Mouse (Mus musculus) lung, embryonic 16.5 days (tissue): Measurements from ENCODE around the gene Gm45521. TPM values are rescaled to one million over a fixed set of nuclear protein-coding genes. Genes with fewer than 3 reads are reported as not detected.

Experiments
- ATAC-seq: fragments of 200-750 bp; cut with Nextera tagmentation; 2 replicates; pipeline ENCODE4 v1.8.0; 2017; ENCODE audit warnings: low read depth, mild to moderate bottlenecking, moderate library complexity
- H3K27ac ChIP-seq: fragments of 300-500 bp; sonication (generic); 2 replicates; pipeline ENCODE4 v1.5.1; 2014; ENCODE audit warnings: mild to moderate bottlenecking, control low read depth, low read length
- H3K27me3 ChIP-seq: fragments of 300-500 bp; sonication (generic); 2 replicates; pipeline ENCODE4 v1.6.1; 2014; ENCODE audit warnings: low read depth, low read length, mixed read lengths; ENCODE audit not compliant: control insufficient read depth, insufficient read depth
- H3K36me3 ChIP-seq: fragments of 300-500 bp; sonication (generic); 2 replicates; pipeline ENCODE4 v1.6.1; 2014; ENCODE audit warnings: low read length; ENCODE audit not compliant: control insufficient read depth, insufficient read depth
- H3K4me1 ChIP-seq: fragments of 300-500 bp; sonication (generic); replicated peaks from 2 replicates; pipeline ENCODE4 v1.6.1; 2014; ENCODE audit warnings: low read length, mixed read lengths; ENCODE audit not compliant: control insufficient read depth, insufficient read depth
- H3K4me2 ChIP-seq: fragments of 300-500 bp; sonication (generic); 2 replicates; pipeline ENCODE4 v1.6.1; 2014; ENCODE audit warnings: low read depth, low read length, control low read depth
- H3K4me3 ChIP-seq: fragments of 300-500 bp; sonication (generic); 2 replicates; pipeline ENCODE4 v1.5.1; 2014; ENCODE audit warnings: mild to moderate bottlenecking, low read length, control low read depth
- H3K9ac ChIP-seq: fragments of 300-500 bp; sonication (generic); 2 replicates; pipeline ENCODE4 v1.6.1; 2014; ENCODE audit warnings: low read length, control low read depth
- H3K9me3 ChIP-seq: fragments of 300-500 bp; sonication (generic); 2 replicates; pipeline ENCODE4 v1.6.1; 2016; ENCODE audit warnings: low read length; ENCODE audit not compliant: control insufficient read depth
- WGBS: fragments of 180-500 bp; shearing (Covaris S2); extraction: QIAGEN DNeasy Blood & Tissue Kit; methylation state at CpG from one replicate; pipeline ENCODE4 v1.1.7; 2014; 5-methylcytosine and 5-hydroxymethylcytosine counted together
- polyA plus RNA-seq: library from polyadenylated mRNA; unstranded; fragments of >200 nt; fragmentation: Nextera tagmentation; extraction: Ambion mirVana; gene quantifications from 2 replicates; pipeline ENCODE4 v1.2.1, GENCODE M21; 2015

The Gm45521 gene
- polyA plus RNA-seq, 1 experiment from 2014 or later = not detected

DNA sequence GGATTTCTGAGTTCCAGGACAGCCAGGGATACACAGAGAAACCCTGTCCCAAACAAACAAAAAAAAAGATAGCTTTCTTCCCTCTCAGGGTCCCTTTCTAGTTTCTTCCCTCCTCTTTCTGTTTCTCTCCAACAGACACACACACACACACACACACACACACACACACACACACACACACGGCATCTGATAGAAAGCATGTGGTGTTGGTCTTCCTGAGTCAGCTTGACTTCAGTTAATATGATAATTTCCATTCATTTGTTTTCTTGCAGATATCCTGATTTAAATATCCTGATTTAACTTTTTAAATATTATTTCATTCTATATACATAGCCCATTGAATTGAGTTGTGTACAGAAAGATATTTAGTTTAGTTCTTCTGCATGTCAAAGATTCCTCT lies 28.7 kb upstream of the Gm45521 start:
- Histone ChIP-seq H3K4me1 (no peaks in the 10 kb centered on the region), H3K9ac (no peak overlapping the region), H3K27ac (no peak overlapping the region), H3K4me3 (no peak overlapping the region), H3K27me3 (no peaks in the 10 kb centered on the region), H3K36me3 (peaks cover 6% of the 10 kb centered on the region), H3K4me2 (no peak overlapping the region), H3K9me3 (no peaks in the 10 kb centered on the region)
- ATAC-seq = no peak
- WGBS = 68% methylated on average over 1 of the region's 1 CpGs

DNA sequence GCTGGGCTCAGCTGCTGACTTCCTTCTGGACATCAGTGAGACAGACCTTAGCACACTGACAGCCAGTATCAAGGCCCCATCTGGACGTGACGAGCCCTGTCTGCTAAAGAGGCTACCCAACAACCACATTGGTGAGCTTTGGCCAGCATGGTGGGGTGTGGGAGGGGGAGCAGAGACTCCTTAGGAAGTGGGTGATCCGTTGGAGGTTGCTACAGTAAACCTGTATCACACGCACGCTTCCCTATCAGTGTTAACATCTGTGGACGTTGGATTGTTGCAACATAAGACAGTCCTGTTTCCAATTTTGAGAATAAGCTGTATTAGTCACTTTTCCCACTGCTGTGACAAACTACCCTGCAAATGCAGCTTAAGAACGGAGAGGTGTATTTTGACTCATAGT lies 28.1 kb upstream of the Gm45521 start:
- Histone ChIP-seq H3K4me1 (no peaks in the 10 kb centered on the region), H3K36me3 (peaks cover 6% of the 10 kb centered on the region), H3K27ac (no peak overlapping the region), H3K4me2 (no peak overlapping the region), H3K9me3 (no peaks in the 10 kb centered on the region), H3K4me3 (no peak overlapping the region), H3K27me3 (no peaks in the 10 kb centered on the region), H3K9ac (no peak overlapping the region)
- WGBS = 82% methylated on average over 7 of the region's 7 CpGs
- ATAC-seq = no peak

DNA sequence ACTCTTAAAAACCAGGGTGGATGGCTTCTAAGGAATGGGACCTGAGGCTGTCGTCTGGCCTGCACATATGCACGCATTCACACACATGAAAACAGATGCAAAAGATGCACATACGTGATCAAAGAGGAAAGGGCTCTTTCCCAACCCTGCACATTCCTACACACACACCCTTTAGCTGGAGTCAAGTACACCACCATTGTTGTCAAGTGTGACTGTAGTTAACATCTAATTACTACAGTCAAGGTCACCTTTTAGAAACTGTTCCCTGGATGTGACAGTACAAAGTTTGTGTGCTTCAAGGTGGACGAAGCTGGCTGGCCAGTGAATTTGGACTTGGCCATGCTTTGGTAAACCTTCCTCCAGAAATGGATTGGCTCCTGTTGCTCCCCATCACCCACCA lies 24.9 kb upstream of the Gm45521 start:
- Histone ChIP-seq H3K27ac (no peak overlapping the region), H3K4me1 (no peaks in the 10 kb centered on the region), H3K9ac (no peak overlapping the region), H3K36me3 (peaks cover 3% of the 10 kb centered on the region; the same call in 1 of the 2 replicates), H3K27me3 (no peaks in the 10 kb centered on the region), H3K4me2 (no peak overlapping the region), H3K9me3 (no peaks in the 10 kb centered on the region), H3K4me3 (no peak overlapping the region)
- WGBS = 94% methylated on average over 4 of the region's 4 CpGs
- ATAC-seq = no peak

DNA sequence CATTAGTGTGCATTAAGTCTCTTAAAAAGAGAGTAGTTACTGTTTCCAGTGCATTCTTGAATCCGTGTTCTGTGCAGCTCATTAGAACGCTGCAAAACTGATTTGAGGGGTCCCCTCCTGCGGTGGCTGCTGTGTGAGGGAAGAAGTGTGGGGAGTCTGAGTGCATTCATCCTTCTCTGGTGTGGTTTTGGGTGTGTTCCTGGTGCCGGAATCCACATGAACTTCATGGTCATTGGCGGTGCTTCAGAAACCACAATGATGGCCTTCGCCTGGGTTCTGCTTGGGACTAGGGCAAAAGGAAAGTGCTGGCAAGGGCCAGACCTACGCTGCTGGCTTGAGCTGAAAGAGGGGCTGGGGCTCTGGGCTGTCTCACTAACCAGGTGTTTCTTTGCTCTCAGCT lies 22.9 kb upstream of the Gm45521 start:
- no peak for ATAC-seq
- Histone ChIP-seq H3K27ac (no peak overlapping the region), H3K4me1 (no peaks in the 10 kb centered on the region), H3K9me3 (no peaks in the 10 kb centered on the region), H3K4me2 (no peak overlapping the region), H3K36me3 (peaks cover 3% of the 10 kb centered on the region; the same call in 1 of the 2 replicates), H3K4me3 (no peak overlapping the region), H3K27me3 (no peaks in the 10 kb centered on the region), H3K9ac (no peak overlapping the region)
- 92% methylated on average over 7 of the region's 7 CpGs for WGBS

DNA sequence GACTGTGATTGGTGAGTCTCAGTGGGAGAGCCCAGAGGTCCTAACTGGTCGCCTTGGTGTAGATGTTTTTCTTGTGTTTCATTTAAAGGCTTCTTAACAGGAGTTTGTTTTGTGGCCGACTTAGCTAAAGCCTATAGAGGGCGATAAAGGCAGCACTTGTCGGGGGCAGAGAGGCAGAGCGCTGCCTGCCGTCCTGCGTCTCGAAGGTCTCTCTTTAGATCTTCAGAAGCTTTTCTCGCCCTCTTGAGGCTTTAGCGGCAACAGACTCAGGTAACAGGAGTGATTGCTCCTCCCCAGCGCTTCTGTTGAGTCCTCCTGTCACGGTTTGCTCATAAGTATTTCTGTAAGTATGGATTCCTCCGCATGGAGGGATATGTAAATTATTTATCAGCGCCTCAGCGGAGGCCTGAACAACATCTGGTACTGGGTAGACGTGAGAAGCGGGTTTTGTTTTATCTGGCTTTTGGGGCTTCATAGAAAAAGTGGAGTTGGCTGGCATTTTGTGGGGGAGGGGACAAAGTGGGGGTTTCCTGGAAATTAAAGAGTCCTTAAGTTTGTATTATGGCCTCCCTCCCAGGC lies 19.9 kb upstream of the Gm45521 start:
- no peaks in the 10 kb centered on the region for H3K27me3 ChIP-seq
- no peak overlapping the region for H3K4me3 ChIP-seq
- 28% methylated on average over 17 of the region's 17 CpGs for WGBS
- H3K36me3 ChIP-seq = no peaks in the 10 kb centered on the region; the same call in 1 of the 2 replicates
- no peak overlapping the region for H3K27ac ChIP-seq
- H3K9me3 ChIP-seq = no peaks in the 10 kb centered on the region
- no peaks in the 10 kb centered on the region for H3K4me1 ChIP-seq
- no peak overlapping the region for H3K9ac ChIP-seq
- peak; percentile 66; the same call in 1 of the 2 replicates for ATAC-seq
- no peak overlapping the region for H3K4me2 ChIP-seq

DNA sequence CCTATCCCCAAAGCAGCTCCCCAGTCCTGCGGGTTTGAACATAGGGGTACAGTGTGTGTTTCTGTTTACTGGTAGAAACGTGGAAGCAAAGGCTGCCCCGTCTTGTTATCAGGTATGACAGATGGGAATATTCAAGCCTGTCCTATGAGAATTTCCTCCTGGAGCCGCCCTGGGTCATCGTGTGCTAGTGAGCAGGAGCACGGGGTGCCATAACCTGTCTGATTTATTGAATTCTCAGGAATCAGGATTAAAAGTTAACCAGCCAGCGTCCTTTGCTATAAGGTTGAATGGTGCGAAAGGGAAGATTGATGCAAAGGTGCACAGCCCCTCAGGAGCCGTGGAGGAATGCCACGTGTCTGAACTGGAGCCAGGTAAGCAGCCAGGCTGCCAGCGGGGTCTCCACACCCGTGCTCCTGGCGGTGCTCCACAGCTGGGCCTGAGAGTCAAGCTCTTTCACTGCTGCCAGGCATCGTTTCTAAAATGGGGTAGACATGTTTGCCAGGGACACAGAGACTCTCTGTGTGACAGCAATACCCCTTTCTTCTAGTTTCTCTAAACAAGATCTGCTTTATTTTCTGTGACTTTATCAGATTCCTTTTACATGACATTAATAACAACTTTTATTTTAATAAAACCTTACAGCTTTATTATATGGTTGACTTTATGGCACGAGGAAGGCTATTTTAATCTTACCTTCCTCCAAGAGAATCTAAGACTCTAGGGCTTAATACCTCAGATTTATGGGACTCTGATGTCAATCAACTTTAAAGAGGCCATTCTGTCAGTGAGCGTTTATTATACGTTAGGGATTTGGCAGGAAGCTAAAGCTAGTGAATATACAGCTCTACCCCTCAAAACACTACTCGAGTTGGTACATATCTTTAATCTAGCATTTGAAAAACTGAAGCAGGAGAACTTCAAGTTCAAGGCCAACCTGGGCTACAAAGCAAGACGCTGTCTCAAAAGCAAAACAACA lies 18.0 kb upstream of the Gm45521 start:
- no peak for ATAC-seq
- H3K4me2 ChIP-seq = no peak overlapping the region
- H3K9me3 ChIP-seq = no peaks in the 10 kb centered on the region
- peaks cover 12% of the 10 kb centered on the region for H3K4me1 ChIP-seq
- 82% methylated on average over 19 of the region's 19 CpGs for WGBS
- no peaks in the 10 kb centered on the region; the same call in 1 of the 2 replicates for H3K36me3 ChIP-seq
- no peak overlapping the region for H3K9ac ChIP-seq
- no peak overlapping the region for H3K4me3 ChIP-seq
- H3K27ac ChIP-seq = no peak overlapping the region
- no peaks in the 10 kb centered on the region for H3K27me3 ChIP-seq

DNA sequence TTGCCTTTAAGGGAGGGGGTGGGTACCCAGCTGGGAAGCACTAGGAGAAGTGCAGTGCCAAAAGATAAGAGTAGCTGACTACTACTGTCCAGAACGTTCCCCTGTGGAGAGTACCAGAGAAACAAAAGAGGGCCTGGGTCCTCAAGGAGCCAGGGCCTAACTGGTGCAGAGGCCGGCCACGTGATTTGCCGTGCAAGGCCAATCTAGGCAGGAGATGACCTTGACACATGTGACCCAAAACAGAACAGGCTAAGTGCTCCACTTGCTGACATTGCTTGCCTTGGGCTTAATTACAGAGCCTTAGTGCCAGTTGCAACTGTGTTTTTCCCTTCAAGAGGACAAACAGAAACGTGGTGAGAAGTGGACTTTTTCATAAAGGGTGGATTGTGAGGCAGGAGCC lies 15.7 kb upstream of the Gm45521 start:
- Histone ChIP-seq H3K9me3 (no peaks in the 10 kb centered on the region), H3K27me3 (no peaks in the 10 kb centered on the region), H3K4me2 (no peak overlapping the region), H3K27ac (no peak overlapping the region), H3K4me3 (no peak overlapping the region), H3K36me3 (no peaks in the 10 kb centered on the region; the same call in 1 of the 2 replicates), H3K9ac (no peak overlapping the region), H3K4me1 (peaks cover 16% of the 10 kb centered on the region)
- no peak for ATAC-seq
- 64% methylated on average over 5 of the region's 5 CpGs for WGBS

DNA sequence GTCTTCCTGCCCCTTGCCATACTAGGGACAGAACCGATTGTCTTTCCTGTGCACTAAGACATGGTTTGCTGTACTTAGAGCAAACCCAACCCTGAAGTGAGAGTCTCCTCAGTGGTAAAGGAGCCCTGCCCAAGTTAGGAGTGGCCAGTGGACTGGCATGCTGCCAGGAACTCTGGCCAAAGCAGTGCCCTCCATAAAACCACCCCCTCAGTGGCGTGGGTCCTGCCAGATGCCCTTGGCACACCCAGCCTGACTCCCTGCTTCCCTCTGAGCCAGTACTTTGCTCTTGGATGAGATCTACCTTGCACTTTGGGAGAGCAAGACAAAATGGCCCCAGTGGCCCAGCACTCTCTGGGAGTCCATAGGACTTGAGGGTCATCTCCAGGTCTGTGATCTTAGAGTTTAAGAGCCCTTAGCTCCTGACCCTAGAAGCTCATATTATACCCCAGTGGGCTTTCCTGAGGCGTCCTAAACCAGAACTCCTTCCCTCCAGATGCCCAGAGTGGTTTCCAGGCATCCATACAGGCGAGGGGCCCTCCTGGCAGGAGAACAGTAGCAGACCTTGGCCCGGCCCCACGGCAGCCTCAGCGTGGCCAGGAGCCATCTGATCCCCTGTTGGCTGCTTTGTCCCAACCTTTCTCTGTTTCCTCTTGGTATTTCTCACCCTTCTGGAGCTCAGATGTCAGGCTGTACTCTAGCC lies 13.8 kb upstream of the Gm45521 start:
- ATAC-seq = peak; percentile 75
- peaks cover 2% of the 10 kb centered on the region; the same call in 1 of the 2 replicates for H3K36me3 ChIP-seq
- peak overlapping the region; percentile 59 for H3K27ac ChIP-seq
- H3K4me1 ChIP-seq = peaks cover 16% of the 10 kb centered on the region
- no peak overlapping the region for H3K4me3 ChIP-seq
- no peak overlapping the region for H3K9ac ChIP-seq
- no peaks in the 10 kb centered on the region for H3K27me3 ChIP-seq
- no peak overlapping the region for H3K4me2 ChIP-seq
- H3K9me3 ChIP-seq = no peaks in the 10 kb centered on the region
- 49% methylated on average over 7 of the region's 7 CpGs for WGBS

DNA sequence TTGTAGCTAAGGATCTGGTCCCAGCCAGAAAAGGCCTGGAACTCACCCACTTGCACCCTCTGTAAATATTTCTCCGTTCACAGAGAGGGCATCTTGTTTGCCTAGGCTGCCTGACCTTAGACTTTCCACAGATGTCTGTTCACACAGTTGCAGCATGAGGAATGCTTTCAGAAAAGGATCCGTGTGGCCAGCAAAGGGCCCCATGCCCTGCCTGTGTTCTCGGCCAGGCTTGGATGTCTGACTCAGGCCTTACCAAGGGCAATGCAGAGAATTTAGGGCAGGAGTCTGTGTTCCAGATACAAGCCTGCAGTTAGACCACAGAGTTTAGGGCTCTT lies 13.3 kb upstream of the Gm45521 start:
- no peaks in the 10 kb centered on the region for H3K27me3 ChIP-seq
- H3K4me1 ChIP-seq = peaks cover 16% of the 10 kb centered on the region
- H3K4me3 ChIP-seq = no peak overlapping the region
- H3K9ac ChIP-seq = no peak overlapping the region
- H3K27ac ChIP-seq = peak overlapping the region; percentile 59
- WGBS = 57% methylated on average over 3 of the region's 3 CpGs
- H3K4me2 ChIP-seq = no peak overlapping the region
- peak; percentile 23; the same call in 1 of the 2 replicates for ATAC-seq
- no peaks in the 10 kb centered on the region for H3K9me3 ChIP-seq
- peaks cover 2% of the 10 kb centered on the region; the same call in 1 of the 2 replicates for H3K36me3 ChIP-seq
